Mouse (Mus musculus) liver, adult 2 months (tissue): ENCODE data around the gene Hist1h1t.

ENCODE experiments used
- CTCF ChIP-seq: fragments of 200-500 bp; IDR thresholded peaks from 2 replicates; pipeline ENCODE4 v1.5.1; 2011; ENCODE audit warnings: low read depth, low read length, control low read depth
- POLR2A ChIP-seq: fragments of 200-500 bp; IDR thresholded peaks from 2 replicates; pipeline ENCODE4 v1.6.1; 2011; ENCODE audit warnings: low read length, control low read depth; ENCODE audit not compliant: insufficient read depth; ENCODE audit errors: extremely low read depth

DNA sequence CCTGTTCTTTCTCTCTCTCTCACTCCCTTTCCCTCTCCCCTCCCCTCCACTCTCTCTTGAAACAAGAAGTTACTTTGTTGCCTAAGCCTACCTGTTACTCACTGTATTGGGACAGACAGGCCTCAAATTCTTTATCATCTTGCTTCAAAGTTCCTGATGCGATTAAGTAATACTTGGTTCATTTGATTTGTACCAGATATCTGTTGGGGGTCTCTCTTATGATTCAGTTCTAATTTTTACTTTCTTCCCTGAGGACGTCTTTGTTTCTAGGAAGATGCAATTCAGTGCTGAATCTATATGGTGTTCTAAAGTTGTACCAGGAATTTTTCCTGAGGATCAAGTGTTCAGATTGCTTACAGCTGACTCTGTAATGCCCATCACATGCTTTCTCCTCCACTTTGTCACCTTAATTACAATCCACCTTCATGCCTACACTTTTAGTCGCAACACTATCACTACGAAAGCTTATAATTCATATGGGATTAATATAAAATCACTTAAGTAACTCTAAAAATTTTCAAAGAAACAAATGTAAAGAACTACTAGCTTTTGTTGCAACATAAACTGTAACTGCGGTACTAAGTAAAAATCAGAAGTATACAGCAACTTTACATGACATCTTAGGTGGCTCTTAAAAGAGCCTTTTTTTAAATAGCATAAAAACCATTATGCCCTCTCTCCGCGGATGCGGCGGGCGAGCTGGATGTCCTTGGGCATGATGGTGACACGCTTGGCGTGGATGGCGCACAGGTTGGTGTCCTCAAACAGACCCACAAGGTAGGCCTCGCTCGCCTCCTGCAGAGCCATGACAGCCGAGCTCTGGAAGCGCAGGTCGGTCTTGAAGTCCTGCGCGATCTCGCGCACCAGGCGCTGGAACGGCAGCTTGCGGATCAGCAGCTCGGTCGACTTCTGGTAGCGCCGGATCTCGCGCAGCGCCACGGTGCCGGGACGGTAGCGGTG is 49.1 kb downstream of the Hist1h1t start:
- TF ChIP-seq POLR2A: no peak
- no peak for TF ChIP-seq CTCF
